Mouse (Mus musculus): ENCODE measurements around the gene Gpnmb.

- TF ChIP-seq MAX (IDR thresholded peaks at IDR 0.05): no peak
- TF ChIP-seq CTCF (IDR thresholded peaks at IDR 0.05; ENCODE audit: control insufficient read depth, insufficient read depth, insufficient read length): no peak
These were observed 77.5 kb downstream of the Gpnmb start for GRCm38 (mm10) chr6:49113895-49114294.

All from C2C12 (cell line).